Mouse (Mus musculus) ES-E14 (cell line): ENCODE results near the gene Inpp5b. TPM values are rescaled to one million over a fixed set of nuclear protein-coding genes. Genes with fewer than 3 reads are reported as not detected.
A peak's percentile ranks its signal among the peaks of the same experiment; 100 is the strongest.

Experiments
- DNase-seq: peaks from one replicate; pipeline ENCODE4 v3.0.0-alpha.2; 2013; ENCODE audit warnings: low read depth, low spot score
- H3K27ac ChIP-seq: 2 replicates; pipeline ENCODE4 v1.5.1; 2012; ENCODE audit warnings: low read depth, mild to moderate bottlenecking, low read length, moderate library complexity, mixed read lengths; ENCODE audit not compliant: poor library complexity, insufficient read depth, severe bottlenecking
- H3K36me3 ChIP-seq: 2 replicates; pipeline ENCODE4 v1.6.1; 2012; ENCODE audit warnings: mild to moderate bottlenecking, low read length, moderate library complexity, mixed read lengths; ENCODE audit not compliant: control insufficient read depth, poor library complexity, insufficient read depth, severe bottlenecking
- H3K4me1 ChIP-seq, 2 experiments: fragments of 150-350 bp in 1 of 2; sonication (generic) in 1 of 2; 2 replicates each; pipeline ENCODE4 v1.6.1; 2012; ENCODE audit warnings: low read length in 2 of 2, mild to moderate bottlenecking in 1 of 2, mixed read lengths in 1 of 2; ENCODE audit not compliant: control insufficient read depth in 2 of 2, insufficient read depth in 2 of 2, poor library complexity in 1 of 2
- H3K4me3 ChIP-seq, 2 experiments: fragments of 150-350 bp in 1 of 2; sonication (generic) in 1 of 2; 2 replicates each; pipeline ENCODE4 v1.5.1; 2012; ENCODE audit warnings: low read length in 2 of 2, low read depth in 1 of 2, mild to moderate bottlenecking in 1 of 2, mixed read lengths in 1 of 2; ENCODE audit not compliant: insufficient read depth in 1 of 2, poor library complexity in 1 of 2, severe bottlenecking in 1 of 2
- H3K9ac ChIP-seq: 2 replicates; pipeline ENCODE4 v1.6.1; 2012; ENCODE audit warnings: low read depth, mild to moderate bottlenecking, low read length, mixed read lengths; ENCODE audit not compliant: poor library complexity, insufficient read depth, severe bottlenecking
- H3K9me3 ChIP-seq: fragments of 150-350 bp; sonication (generic); 2 replicates; pipeline ENCODE4 v1.6.1; 2012; ENCODE audit warnings: low read depth, mild to moderate bottlenecking, low read length; ENCODE audit not compliant: control insufficient read depth, insufficient read depth
- CHD2 ChIP-seq: IDR thresholded peaks from 2 replicates; pipeline ENCODE4 v1.6.1; 2014; ENCODE audit warnings: mild to moderate bottlenecking, low read depth, low read length, inconsistent platforms
- HCFC1 ChIP-seq: IDR thresholded peaks from 2 replicates; pipeline ENCODE4 v1.6.1; 2012; ENCODE audit warnings: low read length, inconsistent platforms, borderline replicate concordance; ENCODE audit not compliant: insufficient read depth
- MAFK ChIP-seq: IDR thresholded peaks from 2 replicates; pipeline ENCODE4 v1.6.1; 2014; ENCODE audit warnings: mild to moderate bottlenecking, low read depth, low read length, inconsistent platforms; ENCODE audit not compliant: insufficient read depth
- ZC3H11A ChIP-seq: IDR thresholded peaks from 2 replicates; pipeline ENCODE4 v1.6.1; 2012; ENCODE audit warnings: low read depth, mild to moderate bottlenecking, inconsistent platforms, low read length, borderline replicate concordance
- ZNF384 ChIP-seq: IDR thresholded peaks from 2 replicates; pipeline ENCODE4 v1.6.1; 2012; ENCODE audit warnings: low read depth, low read length, inconsistent platforms
- in situ Hi-C, 2 experiments: fragments of 600-800 bp; cut with MboI; formaldehyde crosslinking; loops; one replicate each; pipeline ENCODE4 v1.15.1; 2025; ENCODE audit warnings: low sequenced_read_pairs in 2 of 2, inconsistent platforms in 1 of 2; ENCODE audit not compliant: unreplicated experiment in 2 of 2
- total RNA-seq: library from RNA; depleted of rRNA; stranded (reverse); fragments of 300-350 nt; gene quantifications from 2 replicates; pipeline ENCODE4 v1.2.3, GENCODE M21; 2012

Gene Inpp5b
- total RNA-seq, 1 experiment: 14.0 TPM

GRCm38 (mm10) chr4:124695786-124696516, 45.7 kb upstream of the Inpp5b start:
- in situ Hi-C loops: loop anchor here in 1 of 2 experiments (25.0 kb wide), 1 partner anchor 759 kb away; no protein-coding TSS in a partner anchor
- peak overlapping the region; percentile 5 to 61; a peak in 3 of 4 replicates for H3K4me3 ChIP-seq
- no peak for TF ChIP-seq HCFC1
- no peak for TF ChIP-seq CHD2
- no peak for TF ChIP-seq ZC3H11A
- no peak for TF ChIP-seq ZNF384
- TF ChIP-seq MAFK: no peak
- peaks cover 4 to 6% of the 10 kb centered on the region in 2 experiments; a peak in 3 of 4 replicates for H3K4me1 ChIP-seq
- H3K9me3 ChIP-seq: no peaks in the 10 kb centered on the region
- 0 out of 2 replicates have a peak, but pooled peaks cover under 1% of the 10 kb centered on the region for H3K36me3 ChIP-seq
- H3K9ac ChIP-seq: peak overlapping the region; percentile 0; the same call in 1 of the 2 replicates
- no peak for DNase-seq
- no peak overlapping the region for H3K27ac ChIP-seq

DNA sequence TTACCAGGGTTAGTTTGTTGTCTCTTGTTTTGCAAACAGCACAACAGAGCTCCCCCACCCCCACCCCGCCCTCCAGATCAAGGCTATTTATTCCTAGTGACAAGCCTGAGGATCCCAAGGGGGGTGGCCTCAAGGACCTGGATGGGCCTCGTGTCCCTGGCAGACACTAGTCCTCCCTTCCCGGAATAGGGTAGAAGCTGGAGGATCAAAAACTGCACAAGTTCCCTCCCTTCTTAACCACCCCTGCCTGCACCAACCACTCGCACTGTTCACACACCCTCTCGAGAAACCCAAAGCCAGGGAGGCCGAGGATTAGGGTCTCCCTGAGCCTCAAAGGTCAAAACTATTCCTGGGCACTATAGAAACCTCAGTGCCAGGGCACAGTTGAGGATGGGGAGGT, 41.9 kb upstream of the Inpp5b start:
- H3K27ac ChIP-seq: no peak overlapping the region
- TF ChIP-seq ZNF384 (no peak), MAFK (no peak), HCFC1 (no peak), ZC3H11A (no peak), CHD2 (no peak)
- no peak overlapping the region for H3K9ac ChIP-seq
- DNase-seq: no peak
- in situ Hi-C loops: loop anchor here in 1 of 2 experiments (25.0 kb wide), 1 partner anchor 762 kb away; no protein-coding TSS in a partner anchor
- peaks cover 6 to 30% of the 10 kb centered on the region in 2 experiments; a peak in 3 of 4 replicates for H3K4me1 ChIP-seq
- no peaks in the 10 kb centered on the region for H3K9me3 ChIP-seq
- H3K4me3 ChIP-seq: peak overlapping the region in 1 of 2 experiments; percentile 90; a peak in 2 of 4 replicates
- H3K36me3 ChIP-seq: no peaks in the 10 kb centered on the region

- Histone ChIP-seq H3K9ac (peak within 1 kb of the TSS; percentile 82), H3K4me3 (peak within 1 kb of the TSS; percentile 83 to 90), H3K9me3 (no peaks in the 10 kb centered on the region), H3K4me1 (peaks cover 6 to 31% of the 10 kb centered on the region in 2 experiments; a peak in 3 of 4 replicates), H3K36me3 (no peaks in the 10 kb centered on the region), H3K27ac (no peak within 1 kb of the TSS)
- peak; percentile 74 for DNase-seq
- TF ChIP-seq ZNF384 (peak; percentile 61; the same call in 1 of the 2 replicates), CHD2 (no peak), MAFK (no peak), HCFC1 (0 out of 2 replicates have a peak, but pooled peaks have one; percentile 20), ZC3H11A (no peak)
- in situ Hi-C loops: no loop called here
These were observed 41.2 kb upstream of the Inpp5b start, which contains the start of gene Fhl3 for GRCm38 (mm10) chr4:124700248-124700971. TSS of gene Fhl3 (plus strand) at chr4:124700701.

DNA sequence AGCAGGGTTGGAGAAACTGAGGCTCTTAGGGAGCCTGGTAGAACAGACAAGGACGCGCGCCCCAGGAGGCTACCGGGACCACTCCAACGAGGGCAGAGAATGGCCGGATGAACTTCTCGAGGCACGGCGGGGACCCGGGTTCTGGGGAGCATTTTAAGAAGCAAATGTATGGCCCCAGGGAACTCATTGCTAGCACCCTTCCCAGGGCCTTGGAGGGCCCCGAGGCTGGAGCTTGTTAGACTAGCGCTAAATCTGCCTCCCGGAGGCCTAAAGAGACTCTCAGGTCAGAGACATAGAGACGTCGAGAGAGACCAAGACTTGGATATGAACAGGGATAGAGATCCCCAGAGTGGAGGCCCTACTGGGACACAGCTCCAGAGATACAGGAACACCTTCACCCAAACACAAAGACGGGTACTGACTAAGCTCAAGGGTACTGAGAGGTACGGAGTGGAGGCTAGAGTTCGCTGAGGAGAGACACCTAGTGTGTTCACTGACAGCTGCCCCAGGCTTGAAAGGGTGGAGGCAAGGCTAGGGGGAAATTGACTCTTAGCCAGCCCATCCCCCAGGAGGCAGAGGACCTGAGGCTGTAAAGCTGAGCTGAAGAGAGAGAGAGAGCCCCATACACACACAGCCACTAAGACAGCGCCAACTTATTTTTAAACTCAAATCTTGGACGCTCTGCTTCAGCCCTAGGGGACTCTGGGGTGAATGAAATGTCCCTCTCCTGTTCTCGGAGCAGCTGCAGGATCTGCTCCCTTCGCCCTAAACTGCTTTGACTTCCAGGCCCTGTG, 40.4 kb upstream of the Inpp5b start:
- in situ Hi-C loops: no loop called here

More for the DNA sequence above, 40.4 kb upstream of the Inpp5b start:
- no peak overlapping the region for H3K27ac ChIP-seq
- H3K9ac ChIP-seq: peak overlapping the region; percentile 82
- peaks cover 3% of the 10 kb centered on the region; the same call in 1 of the 2 replicates for H3K36me3 ChIP-seq
- H3K4me1 ChIP-seq: peaks cover 6 to 36% of the 10 kb centered on the region in 2 experiments
- H3K9me3 ChIP-seq: no peaks in the 10 kb centered on the region
- no peak for TF ChIP-seq ZC3H11A
- no peak for TF ChIP-seq CHD2
- TF ChIP-seq ZNF384: no peak
- no peak for TF ChIP-seq HCFC1
- TF ChIP-seq MAFK: no peak
- DNase-seq: no peak
- peak overlapping the region; percentile 83 to 90 for H3K4me3 ChIP-seq
